Mouse (Mus musculus) embryonic facial prominence, embryonic 12.5 days (tissue): ENCODE measurements at regions not wholly inside any gene's neighbourhood (a gene's known extent, or its start where the extent isn't known, plus 50 kb on each side); places are given as distances from the start of the nearest gene placed in this dataset.
A peak's percentile ranks its signal among the peaks of the same experiment; 100 is the strongest.

ENCODE experiments used
- ATAC-seq: fragments of 200-750 bp; cut with Nextera tagmentation; 2 replicates; pipeline ENCODE4 v1.8.0; 2017; ENCODE audit not compliant: insufficient number of reproducible peaks, insufficient read depth, low FRiP score, low TSS enrichment
- H3K27ac ChIP-seq: fragments of 300-500 bp; sonication (generic); 2 replicates; pipeline ENCODE4 v1.5.1; 2016; ENCODE audit warnings: mild to moderate bottlenecking
- H3K27me3 ChIP-seq: fragments of 300-500 bp; sonication (generic); 2 replicates; pipeline ENCODE4 v1.6.1; 2016; ENCODE audit warnings: mild to moderate bottlenecking, moderate library complexity
- H3K36me3 ChIP-seq: fragments of 300-500 bp; sonication (generic); 2 replicates; pipeline ENCODE4 v1.6.1; 2016; ENCODE audit warnings: mild to moderate bottlenecking
- H3K4me1 ChIP-seq: fragments of 300-500 bp; sonication (generic); 2 replicates; pipeline ENCODE4 v1.6.1; 2016
- H3K4me2 ChIP-seq: fragments of 300-500 bp; sonication (generic); replicated peaks from 2 replicates; pipeline ENCODE4 v1.6.1; 2016; ENCODE audit warnings: mild to moderate bottlenecking, moderate library complexity
- H3K4me3 ChIP-seq: fragments of 300-500 bp; sonication (generic); 2 replicates; pipeline ENCODE4 v1.5.1; 2016; ENCODE audit warnings: mild to moderate bottlenecking
- H3K9ac ChIP-seq: fragments of 300-500 bp; sonication (generic); 2 replicates; pipeline ENCODE4 v1.6.1; 2016; ENCODE audit warnings: mild to moderate bottlenecking, moderate library complexity
- H3K9me3 ChIP-seq: fragments of 300-500 bp; sonication (generic); 2 replicates; pipeline ENCODE4 v1.6.1; 2016; ENCODE audit warnings: mild to moderate bottlenecking, moderate library complexity
- WGBS: fragments of 180-500 bp; shearing (Covaris S2); methylation state at CpG from one replicate; pipeline ENCODE4 v1.1.7; 2016; 5-methylcytosine and 5-hydroxymethylcytosine counted together

- Histone ChIP-seq H3K9me3 (no peaks in the 10 kb centered on the region), H3K4me2 (no peak overlapping the region), H3K36me3 (no peaks in the 10 kb centered on the region), H3K27me3 (0 out of 2 replicates have a peak, but pooled peaks cover 3% of the 10 kb centered on the region), H3K4me1 (peaks cover 5% of the 10 kb centered on the region; the same call in 1 of the 2 replicates), H3K9ac (no peak overlapping the region), H3K27ac (no peak overlapping the region), H3K4me3 (no peak overlapping the region)
- WGBS, result 35% methylated on average over 9 of the region's 9 CpGs
- peak; percentile 56; the same call in 1 of the 2 replicates for ATAC-seq
These were observed 68.2 kb upstream of the Shb start for GRCm38 (mm10) chr4:45600520-45600919.

DNA sequence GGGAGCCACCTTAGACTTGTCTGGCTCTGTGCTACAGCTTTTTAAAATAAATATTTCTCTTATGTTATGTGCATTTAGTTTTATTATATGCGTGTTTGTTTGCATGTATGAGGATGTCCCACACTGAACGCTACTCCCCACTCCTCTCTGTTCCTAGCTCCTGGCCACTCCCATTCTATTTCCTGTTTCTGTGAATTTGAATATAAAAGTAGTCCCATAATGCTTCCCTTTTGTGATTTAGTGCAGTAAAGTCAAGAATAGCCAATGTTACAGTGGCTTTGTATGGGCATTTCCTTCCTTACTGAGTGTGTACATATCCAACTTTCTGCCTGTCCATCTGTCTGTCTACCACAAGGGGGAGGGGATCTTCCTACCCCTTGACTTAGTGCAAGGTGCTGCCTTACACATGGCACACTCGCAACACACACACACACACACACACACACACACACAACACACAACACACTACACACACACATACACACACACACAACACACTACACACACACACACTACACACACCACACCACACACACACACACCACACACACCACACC, 61.2 kb upstream of the Shb start:
- Histone ChIP-seq H3K27ac (no peak overlapping the region), H3K9me3 (no peaks in the 10 kb centered on the region), H3K4me1 (peaks cover 13% of the 10 kb centered on the region), H3K27me3 (peaks cover 21% of the 10 kb centered on the region), H3K36me3 (no peaks in the 10 kb centered on the region), H3K4me2 (no peak overlapping the region), H3K4me3 (no peak overlapping the region), H3K9ac (no peak overlapping the region)
- WGBS, result 79% methylated on average over 3 of the region's 3 CpGs
- ATAC-seq, result no peak

GRCm38 (mm10) chr4:45592766-45593165, 60.5 kb upstream of the Shb start:
- no peaks in the 10 kb centered on the region for H3K36me3 ChIP-seq
- H3K27ac ChIP-seq, result no peak overlapping the region
- ATAC-seq, result no peak
- H3K9me3 ChIP-seq, result no peaks in the 10 kb centered on the region
- no peak overlapping the region for H3K4me3 ChIP-seq
- no peak overlapping the region for H3K9ac ChIP-seq
- 66% methylated on average over 2 of the region's 2 CpGs for WGBS
- H3K4me2 ChIP-seq, result no peak overlapping the region
- peaks cover 13% of the 10 kb centered on the region for H3K4me1 ChIP-seq
- H3K27me3 ChIP-seq, result peaks cover 21% of the 10 kb centered on the region

GRCm38 (mm10) chr4:45591405-45592315, 59.4 kb upstream of the Shb start:
- Histone ChIP-seq H3K4me2 (peak overlapping the region; percentile 46), H3K27ac (no peak overlapping the region), H3K36me3 (no peaks in the 10 kb centered on the region), H3K27me3 (peaks cover 21% of the 10 kb centered on the region), H3K4me3 (peak overlapping the region; percentile 26), H3K9ac (peak overlapping the region; percentile 37; the same call in 1 of the 2 replicates), H3K9me3 (no peaks in the 10 kb centered on the region), H3K4me1 (peaks cover 13% of the 10 kb centered on the region)
- WGBS, result 3% methylated on average over 23 of the region's 23 CpGs
- ATAC-seq, result no peak

DNA sequence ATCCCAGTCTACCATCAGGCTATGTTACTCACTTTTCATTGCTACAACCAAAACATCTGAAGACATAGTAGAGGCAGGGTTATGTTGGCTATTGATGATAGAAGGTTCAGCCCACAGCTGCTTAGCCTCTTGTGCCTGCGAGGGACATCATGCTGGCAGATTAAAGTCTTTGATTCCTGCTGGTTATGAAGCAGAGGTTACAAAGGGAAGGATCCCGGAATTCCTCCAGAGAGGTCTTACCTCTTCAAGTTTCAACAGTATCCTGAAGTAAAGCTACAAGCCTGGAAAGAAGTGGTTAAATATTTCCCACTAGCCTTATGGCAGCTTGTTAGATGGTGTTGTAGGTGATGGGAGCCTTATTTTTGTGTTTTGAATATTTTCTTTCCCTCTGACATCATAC, 58.6 kb upstream of the Shb start:
- Histone ChIP-seq H3K4me2 (peak overlapping the region; percentile 46; the same call in 1 of the 2 replicates), H3K27ac (no peak overlapping the region)

GRCm38 (mm10) chr4:45588322-45588721, 56.1 kb upstream of the Shb start:
- no peak overlapping the region for H3K9ac ChIP-seq
- ATAC-seq, result no peak
- H3K9me3 ChIP-seq, result no peaks in the 10 kb centered on the region
- H3K27me3 ChIP-seq, result peaks cover 30% of the 10 kb centered on the region
- H3K36me3 ChIP-seq, result no peaks in the 10 kb centered on the region
- WGBS, result 24% methylated on average over 3 of the region's 3 CpGs
- no peak overlapping the region for H3K27ac ChIP-seq
- H3K4me3 ChIP-seq, result no peak overlapping the region
- H3K4me2 ChIP-seq, result no peak overlapping the region
- H3K4me1 ChIP-seq, result peaks cover 13% of the 10 kb centered on the region

More for the DNA sequence above, 58.6 kb upstream of the Shb start:
- Histone ChIP-seq H3K27me3 (peaks cover 28% of the 10 kb centered on the region), H3K4me3 (no peak overlapping the region), H3K9me3 (no peaks in the 10 kb centered on the region), H3K36me3 (no peaks in the 10 kb centered on the region), H3K4me1 (peaks cover 13% of the 10 kb centered on the region), H3K9ac (no peak overlapping the region)
- ATAC-seq, result no peak
- WGBS, result 8% methylated on average over 2 of the region's 2 CpGs

- Histone ChIP-seq H3K4me2 (no peak overlapping the region), H3K4me3 (no peak overlapping the region), H3K4me1 (peaks cover 13% of the 10 kb centered on the region), H3K27me3 (peaks cover 27% of the 10 kb centered on the region), H3K36me3 (no peaks in the 10 kb centered on the region), H3K27ac (no peak overlapping the region), H3K9me3 (no peaks in the 10 kb centered on the region), H3K9ac (no peak overlapping the region)
- WGBS, result 54% methylated on average over 2 of the region's 2 CpGs
- no peak for ATAC-seq
These were observed 54.9 kb upstream of the Shb start for GRCm38 (mm10) chr4:45587202-45587601.

DNA sequence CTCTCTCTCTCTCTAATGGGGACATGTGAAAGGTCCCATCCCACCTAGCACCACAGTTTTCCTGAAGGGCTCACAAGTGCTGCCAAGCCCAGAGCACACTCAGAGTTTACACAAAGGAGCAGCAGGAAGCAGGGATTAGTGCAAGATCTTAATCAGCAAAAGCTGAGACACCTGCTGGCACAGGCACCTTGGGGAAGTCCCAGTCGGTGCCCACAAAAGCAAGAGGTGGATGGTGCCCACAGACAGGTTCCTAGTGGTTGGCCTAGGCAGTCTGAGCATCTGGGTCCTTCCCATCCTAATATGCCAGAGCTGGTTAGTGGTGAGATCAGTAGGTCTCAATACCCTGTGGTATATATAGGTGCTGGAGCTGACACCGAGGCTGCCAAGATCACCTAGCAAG, 54.0 kb upstream of the Shb start:
- no peak for ATAC-seq
- Histone ChIP-seq H3K4me2 (no peak overlapping the region), H3K9me3 (no peaks in the 10 kb centered on the region), H3K27ac (no peak overlapping the region), H3K4me1 (peaks cover 6% of the 10 kb centered on the region), H3K36me3 (no peaks in the 10 kb centered on the region), H3K9ac (no peak overlapping the region), H3K27me3 (peaks cover 19% of the 10 kb centered on the region), H3K4me3 (no peak overlapping the region)
- 38% methylated on average over 2 of the region's 2 CpGs for WGBS

- no peaks in the 10 kb centered on the region for H3K36me3 ChIP-seq
- no peaks in the 10 kb centered on the region for H3K9me3 ChIP-seq
- no peak overlapping the region for H3K4me3 ChIP-seq
- WGBS, result 42% methylated on average over 8 of the region's 8 CpGs
- no peaks in the 10 kb centered on the region for H3K4me1 ChIP-seq
- H3K4me2 ChIP-seq, result no peak overlapping the region
- no peak for ATAC-seq
- H3K9ac ChIP-seq, result no peak overlapping the region
- H3K27ac ChIP-seq, result no peak overlapping the region
- peaks cover 13% of the 10 kb centered on the region for H3K27me3 ChIP-seq
These were observed 53.0 kb upstream of the Shb start for GRCm38 (mm10) chr4:45585188-45585820.

- WGBS, result 56% methylated on average over 4 of the region's 4 CpGs
- no peak overlapping the region for H3K27ac ChIP-seq
- H3K36me3 ChIP-seq, result no peaks in the 10 kb centered on the region
- peaks cover 4% of the 10 kb centered on the region; the same call in 1 of the 2 replicates for H3K4me1 ChIP-seq
- no peaks in the 10 kb centered on the region for H3K9me3 ChIP-seq
- no peak for ATAC-seq
- H3K27me3 ChIP-seq, result peaks cover 9% of the 10 kb centered on the region
- H3K4me2 ChIP-seq, result no peak overlapping the region
- H3K4me3 ChIP-seq, result no peak overlapping the region
- H3K9ac ChIP-seq, result no peak overlapping the region
These were observed 51.7 kb upstream of the Shb start for GRCm38 (mm10) chr4:45583966-45584365.

- WGBS, result 77% methylated on average over 5 of the region's 5 CpGs
- Histone ChIP-seq H3K9me3 (no peaks in the 10 kb centered on the region), H3K9ac (no peak overlapping the region), H3K4me2 (no peak overlapping the region), H3K27me3 (peaks cover 9% of the 10 kb centered on the region), H3K4me1 (peaks cover 16% of the 10 kb centered on the region; the same call in 1 of the 2 replicates), H3K36me3 (no peaks in the 10 kb centered on the region), H3K27ac (no peak overlapping the region), H3K4me3 (no peak overlapping the region)
- no peak for ATAC-seq
These were observed 50.2 kb upstream of the Shb start for GRCm38 (mm10) chr4:45582496-45582895.
